Mouse (Mus musculus) cerebellum, adult 2 months (tissue): ENCODE data around the gene Oma1.

Experiments
- CTCF ChIP-seq: fragments of 200-500 bp; IDR thresholded peaks from 2 replicates; pipeline ENCODE4 v1.5.1; 2011; ENCODE audit warnings: low read depth, mild to moderate bottlenecking, control low read depth, low read length, moderate library complexity, borderline replicate concordance; ENCODE audit not compliant: insufficient read depth
- POLR2A ChIP-seq: fragments of 200-500 bp; IDR thresholded peaks from 2 replicates; pipeline ENCODE4 v1.6.1; 2011; ENCODE audit warnings: low read length, control low read depth, borderline replicate concordance; ENCODE audit not compliant: insufficient read depth

GRCm38 (mm10) chr4:103346058-103346457, 32.4 kb downstream of the Oma1 start:
- TF ChIP-seq CTCF = peak; percentile 47; the same call in 1 of the 2 replicates
- no peak for TF ChIP-seq POLR2A
